Mouse (Mus musculus) embryonic facial prominence, embryonic 10.5 days (tissue): ENCODE measurements around the gene Steap1. TPM values are rescaled to one million over a fixed set of nuclear protein-coding genes. Genes with fewer than 3 reads are reported as not detected.

Experiments used
- DNase-seq: peaks from one replicate; pipeline ENCODE4 v3.0.0-alpha.2; 2017; ENCODE audit warnings: low spot score
- H3K27ac ChIP-seq: fragments of 300-500 bp; sonication (generic); replicated peaks from 2 replicates; pipeline ENCODE4 v1.5.1; 2016; ENCODE audit warnings: mild to moderate bottlenecking
- H3K27me3 ChIP-seq: fragments of 300-500 bp; sonication (generic); replicated peaks from 2 replicates; pipeline ENCODE4 v1.6.1; 2016; ENCODE audit warnings: low read depth, mild to moderate bottlenecking; ENCODE audit not compliant: poor library complexity, severe bottlenecking
- H3K36me3 ChIP-seq: fragments of 300-500 bp; sonication (generic); replicated peaks from 2 replicates; pipeline ENCODE4 v1.6.1; 2016; ENCODE audit warnings: mild to moderate bottlenecking, moderate library complexity
- H3K4me1 ChIP-seq: fragments of 300-500 bp; sonication (generic); 2 replicates; pipeline ENCODE4 v1.6.1; 2016
- H3K4me3 ChIP-seq: fragments of 300-500 bp; sonication (generic); 2 replicates; pipeline ENCODE4 v1.5.1; 2016; ENCODE audit warnings: mild to moderate bottlenecking, moderate library complexity
- H3K9me3 ChIP-seq: fragments of 300-500 bp; sonication (generic); 2 replicates; pipeline ENCODE4 v1.6.1; 2016; ENCODE audit warnings: mild to moderate bottlenecking
- WGBS: fragments of 180-500 bp; shearing (Covaris S2); methylation state at CpG from one replicate; pipeline ENCODE4 v1.1.7; 2016; 5-methylcytosine and 5-hydroxymethylcytosine counted together
- polyA plus RNA-seq: library from polyadenylated mRNA; unstranded; fragments of >200 nt; fragmentation: Nextera tagmentation; extraction: Ambion mirVana; gene quantifications from 2 replicates; pipeline ENCODE4 v1.2.1, GENCODE M21; 2016

The Steap1 gene
- polyA plus RNA-seq, 1 experiment from 2014 or later = 6.0 TPM

DNA sequence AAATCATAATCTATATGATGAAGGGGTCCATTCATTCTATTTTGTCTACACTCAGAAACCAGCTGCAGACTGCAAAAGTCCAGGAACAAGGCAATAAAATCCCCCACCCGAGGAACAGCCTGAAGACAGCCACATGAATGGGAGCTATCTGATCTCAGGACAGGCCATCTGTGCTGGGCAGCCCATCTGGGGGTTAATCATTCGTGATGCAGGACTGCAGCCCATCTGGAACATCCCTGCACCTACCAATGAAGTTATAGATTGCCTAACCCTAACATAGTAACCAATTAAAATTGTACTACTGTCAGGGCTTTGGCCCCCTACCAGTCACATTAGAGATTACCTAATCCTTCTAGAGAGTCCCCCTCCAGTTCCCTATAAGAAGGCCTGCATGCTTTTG, 44.1 kb downstream of the Steap1 start:
- WGBS = 61% methylated on average over 2 of the region's 2 CpGs
- peaks cover 5% of the 10 kb centered on the region; the same call in 1 of the 2 replicates for H3K4me1 ChIP-seq
- DNase-seq = no peak

DNA sequence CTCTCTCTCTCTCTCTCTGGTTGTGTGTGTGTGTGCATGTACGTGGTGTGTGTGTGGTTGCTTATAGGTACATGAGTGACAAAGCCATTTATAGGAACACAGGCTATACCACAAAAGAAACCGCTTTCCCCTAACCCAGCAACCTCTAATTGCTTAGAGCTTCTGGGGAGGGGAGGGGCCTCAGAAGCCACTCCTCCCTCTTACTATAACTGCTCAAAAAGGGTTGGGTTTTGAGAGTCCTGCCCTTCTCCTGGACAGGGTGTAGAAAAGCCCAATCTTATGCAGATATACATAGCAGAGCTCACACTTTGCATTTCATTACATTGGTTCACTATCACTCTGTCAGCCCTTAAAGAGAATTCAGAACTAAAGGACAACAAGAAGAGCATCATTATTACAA, 48.7 kb downstream of the Steap1 start:
- DNase-seq = no peak
- Histone ChIP-seq H3K4me1 (no peaks in the 10 kb centered on the region), H3K36me3 (no peaks in the 10 kb centered on the region), H3K27me3 (no peaks in the 10 kb centered on the region), H3K27ac (no peak overlapping the region), H3K4me3 (no peak overlapping the region), H3K9me3 (no peaks in the 10 kb centered on the region; the same call in 1 of the 2 replicates)
- WGBS = 78% methylated on average over 2 of the region's 2 CpGs

More for the DNA sequence above, 44.1 kb downstream of the Steap1 start:
- Histone ChIP-seq H3K4me3 (no peak overlapping the region), H3K36me3 (no peaks in the 10 kb centered on the region), H3K9me3 (no peaks in the 10 kb centered on the region), H3K27ac (no peak overlapping the region), H3K27me3 (no peaks in the 10 kb centered on the region)

DNA sequence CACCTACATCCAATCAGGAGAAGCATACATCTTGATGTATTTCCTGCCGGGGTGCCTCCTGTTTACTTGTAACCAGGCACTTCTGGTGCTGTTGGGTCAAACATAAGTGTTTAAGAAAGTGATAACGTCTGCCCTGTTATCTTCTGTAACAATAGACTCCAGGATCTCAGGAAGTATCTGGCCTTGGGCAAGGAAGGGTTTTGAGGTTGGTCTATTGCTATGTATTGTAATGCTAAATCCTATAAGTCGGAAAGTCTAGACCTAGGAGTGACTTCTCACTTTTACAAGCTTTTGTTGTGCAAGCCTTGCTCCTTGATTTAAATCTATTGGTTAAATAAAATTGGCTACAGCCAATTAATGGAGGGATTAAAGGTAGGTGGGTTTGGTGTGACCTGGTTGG, 50.3 kb downstream of the Steap1 start:
- H3K27ac ChIP-seq = no peak overlapping the region
- no peaks in the 10 kb centered on the region; the same call in 1 of the 2 replicates for H3K9me3 ChIP-seq
- 72% methylated on average over 3 of the region's 3 CpGs for WGBS
- H3K4me1 ChIP-seq = 0 out of 2 replicates have a peak, but pooled peaks cover 2% of the 10 kb centered on the region
- H3K4me3 ChIP-seq = no peak overlapping the region
- no peaks in the 10 kb centered on the region for H3K36me3 ChIP-seq
- DNase-seq = no peak
- no peaks in the 10 kb centered on the region for H3K27me3 ChIP-seq

DNA sequence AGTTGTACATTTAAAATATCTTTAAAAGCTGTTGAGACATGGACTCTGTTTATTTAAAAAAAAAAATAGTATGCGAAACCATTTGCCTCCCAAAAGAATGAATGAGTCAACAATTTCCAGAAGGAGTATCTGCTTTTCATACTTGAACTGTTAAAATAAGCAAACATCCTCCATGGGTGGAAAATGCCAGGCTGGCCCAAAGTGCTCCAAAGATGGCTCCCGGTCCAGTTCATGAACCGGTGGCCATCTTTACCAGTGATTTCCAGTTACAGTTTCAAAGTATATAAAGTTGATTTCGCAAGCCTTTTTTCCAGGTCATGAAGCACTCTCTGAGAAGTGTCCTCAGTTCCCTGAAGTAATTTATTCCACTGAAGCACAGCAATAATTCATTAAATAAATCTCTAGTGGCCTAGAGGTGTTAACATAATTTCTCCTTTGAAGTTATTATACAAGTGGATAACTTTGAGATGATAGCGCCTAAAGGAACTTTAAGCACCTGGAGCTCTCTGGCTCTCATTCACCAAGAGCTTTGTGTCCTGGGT, 53.7 kb downstream of the Steap1 start:
- Histone ChIP-seq H3K36me3 (no peaks in the 10 kb centered on the region), H3K27me3 (peaks cover 20% of the 10 kb centered on the region; the same call in 1 of the 2 replicates), H3K27ac (no peak overlapping the region), H3K4me1 (peaks cover 11% of the 10 kb centered on the region; the same call in 1 of the 2 replicates), H3K4me3 (no peak overlapping the region), H3K9me3 (no peaks in the 10 kb centered on the region; the same call in 1 of the 2 replicates)
- 90% methylated on average over 5 of the region's 5 CpGs for WGBS
- DNase-seq = no peak

DNA sequence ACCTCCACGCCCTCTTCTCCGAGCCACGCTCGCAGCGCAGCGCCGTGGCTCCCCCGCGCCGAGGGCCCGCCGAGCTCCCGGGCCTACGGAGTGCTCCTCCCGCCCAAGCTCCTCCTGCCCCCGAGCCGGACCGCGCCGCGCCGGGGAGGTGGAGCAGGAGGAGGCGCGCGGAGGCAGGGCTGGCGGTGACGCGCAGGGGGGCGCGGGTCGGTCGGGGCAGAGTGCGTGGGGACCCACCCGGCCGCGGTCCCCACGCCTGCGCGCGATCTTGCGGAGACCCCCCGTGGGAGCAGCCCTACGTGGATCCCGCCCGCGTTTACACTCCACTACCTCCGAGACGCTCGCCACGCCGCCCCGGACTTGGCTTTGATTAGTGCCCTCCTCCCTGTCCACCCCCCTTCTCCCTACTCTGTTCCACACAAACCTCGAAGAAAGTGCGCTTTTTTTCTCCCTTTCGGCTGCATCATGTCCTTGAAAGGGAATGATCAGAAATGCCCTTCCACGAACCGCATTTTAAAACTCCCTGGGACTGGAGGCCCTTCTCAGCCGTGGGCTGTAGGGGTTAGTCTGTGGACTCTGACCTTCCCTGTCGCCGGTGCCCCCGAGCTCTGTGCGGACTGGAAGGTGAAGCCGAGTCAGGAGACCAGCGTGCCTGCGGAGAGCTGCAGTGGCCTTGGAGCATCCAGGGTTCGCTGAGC, 55.0 kb downstream of the Steap1 start, which contains the start of gene Steap2:
Steap2 (minus strand) TSS at position 623 of the 698 bp plus-strand sequence.
- H3K27me3 ChIP-seq = peaks cover 20% of the 10 kb centered on the region; the same call in 1 of the 2 replicates
- no peaks in the 10 kb centered on the region for H3K36me3 ChIP-seq
- H3K9me3 ChIP-seq = no peaks in the 10 kb centered on the region; the same call in 1 of the 2 replicates
- peak within 1 kb of the TSS; percentile 85 for H3K4me3 ChIP-seq
- peak within 1 kb of the TSS; percentile 94 for H3K27ac ChIP-seq
- under 1% methylated on average over 66 of the region's 66 CpGs for WGBS
- peaks cover 11% of the 10 kb centered on the region; the same call in 1 of the 2 replicates for H3K4me1 ChIP-seq
- peak; percentile 80 for DNase-seq

DNA sequence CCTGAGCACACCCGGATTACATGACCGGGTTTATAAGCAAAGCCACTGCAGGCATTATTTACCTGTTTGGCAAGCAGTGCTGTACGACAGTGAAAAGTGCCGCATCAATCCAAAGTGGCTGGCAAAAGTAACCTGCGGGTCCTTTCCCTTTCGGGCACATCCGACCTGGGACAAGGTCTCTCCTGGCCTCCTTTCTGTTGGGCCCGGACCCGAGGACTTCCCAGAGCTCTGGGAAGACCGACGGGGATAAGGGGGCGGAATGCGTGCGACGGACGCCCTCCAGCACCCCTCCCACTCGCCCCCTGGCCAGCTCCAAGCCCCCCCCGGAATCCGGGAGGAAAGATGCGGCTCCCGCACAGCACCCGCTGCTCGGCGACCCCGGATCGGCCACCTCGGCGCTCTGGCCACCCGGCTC, 55.6 kb downstream of the Steap1 start:
- no peaks in the 10 kb centered on the region; the same call in 1 of the 2 replicates for H3K9me3 ChIP-seq
- H3K27me3 ChIP-seq = peaks cover 20% of the 10 kb centered on the region; the same call in 1 of the 2 replicates
- DNase-seq = no peak
- H3K4me3 ChIP-seq = peak overlapping the region; percentile 85
- WGBS = 1% methylated on average over 29 of the region's 29 CpGs
- no peaks in the 10 kb centered on the region for H3K36me3 ChIP-seq
- peak overlapping the region; percentile 94 for H3K27ac ChIP-seq
- H3K4me1 ChIP-seq = peaks cover 11% of the 10 kb centered on the region; the same call in 1 of the 2 replicates

DNA sequence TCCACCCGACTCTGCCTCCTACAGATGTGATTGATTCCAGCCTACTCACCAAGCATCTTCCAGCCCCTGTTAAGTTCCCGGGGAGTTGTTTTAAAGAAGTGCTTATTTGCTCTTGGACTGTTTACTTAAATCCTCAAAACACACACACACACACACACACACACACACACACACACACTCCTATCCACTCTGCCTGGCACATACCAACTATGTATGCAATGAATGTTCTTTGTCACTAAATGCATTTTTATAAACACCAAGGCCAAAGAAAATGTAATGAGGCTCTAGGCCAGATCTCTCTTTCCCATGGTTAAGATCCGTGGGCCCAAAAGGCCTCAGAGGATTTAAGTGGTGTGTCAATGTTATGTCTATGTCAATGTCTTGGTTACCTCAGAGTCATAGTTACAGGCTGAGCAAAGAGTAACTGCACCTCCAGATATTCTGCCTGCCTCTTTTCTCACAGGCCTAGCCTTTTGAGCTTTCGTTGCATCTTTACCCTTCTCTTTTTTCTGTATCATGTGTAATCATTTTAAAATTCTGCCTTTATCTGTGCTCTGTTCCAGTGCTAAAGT, 56.9 kb downstream of the Steap1 start:
- 68% methylated on average over 4 of the region's 4 CpGs for WGBS

DNA sequence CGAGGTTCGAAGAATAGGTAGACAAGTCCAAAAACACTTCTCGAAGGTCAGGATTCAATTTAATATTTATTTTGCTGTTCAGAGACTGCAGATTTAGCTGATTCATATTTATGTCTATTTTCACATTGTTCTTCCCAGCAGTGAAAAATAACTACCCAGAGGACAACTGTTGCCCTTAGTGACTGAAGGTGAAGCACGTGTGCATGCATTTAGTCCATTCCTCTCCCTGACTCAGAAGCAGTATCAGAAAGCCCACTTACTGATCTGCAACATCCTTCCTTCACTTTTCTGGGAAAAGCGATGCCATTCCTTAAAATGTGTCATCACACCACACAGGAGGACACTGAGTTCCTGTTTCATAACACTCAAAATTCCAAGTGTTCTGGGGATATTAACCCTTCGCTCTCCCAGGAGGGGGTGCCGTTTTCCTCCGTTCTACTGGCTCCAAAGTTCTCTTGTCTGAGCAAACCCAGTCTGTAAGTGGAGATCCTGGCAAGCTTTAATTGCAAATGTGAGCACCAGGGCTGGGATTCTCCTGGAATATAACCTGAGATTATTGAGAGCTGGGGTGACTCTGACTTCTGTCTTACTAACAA, 60.1 kb downstream of the Steap1 start:
- H3K4me3 ChIP-seq = no peak overlapping the region
- no peaks in the 10 kb centered on the region for H3K36me3 ChIP-seq
- 80% methylated on average over 8 of the region's 8 CpGs for WGBS
- no peak for DNase-seq
- H3K27me3 ChIP-seq = peaks cover 20% of the 10 kb centered on the region; the same call in 1 of the 2 replicates
- H3K27ac ChIP-seq = no peak overlapping the region
- H3K9me3 ChIP-seq = no peaks in the 10 kb centered on the region
- peaks cover 15% of the 10 kb centered on the region; the same call in 1 of the 2 replicates for H3K4me1 ChIP-seq

More for the DNA sequence above, 56.9 kb downstream of the Steap1 start:
- Histone ChIP-seq H3K27ac (no peak overlapping the region), H3K36me3 (no peaks in the 10 kb centered on the region), H3K4me1 (peaks cover 11% of the 10 kb centered on the region; the same call in 1 of the 2 replicates), H3K4me3 (no peak overlapping the region), H3K9me3 (no peaks in the 10 kb centered on the region; the same call in 1 of the 2 replicates), H3K27me3 (peaks cover 20% of the 10 kb centered on the region; the same call in 1 of the 2 replicates)
- DNase-seq = no peak

DNA sequence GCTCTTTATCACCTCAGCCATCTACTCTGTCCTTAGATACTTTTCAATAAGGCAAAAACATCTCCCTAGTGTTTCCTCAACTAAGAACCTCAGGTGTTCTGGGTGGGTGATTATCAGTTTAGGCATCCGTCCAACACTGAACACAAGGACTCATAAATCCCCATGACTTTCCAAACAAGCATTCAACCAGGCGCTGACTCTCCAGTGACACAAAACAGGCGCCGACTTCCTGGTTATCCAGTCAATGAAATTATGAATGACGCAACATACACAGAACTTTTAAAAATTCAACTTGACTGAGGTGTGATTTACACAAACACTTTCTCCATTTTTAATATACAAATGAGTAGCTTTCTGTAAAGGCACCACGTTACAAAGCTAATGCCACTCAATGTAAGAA, 60.9 kb downstream of the Steap1 start:
- Histone ChIP-seq H3K27me3 (peaks cover 20% of the 10 kb centered on the region; the same call in 1 of the 2 replicates), H3K27ac (no peak overlapping the region), H3K4me3 (no peak overlapping the region), H3K36me3 (no peaks in the 10 kb centered on the region), H3K4me1 (peaks cover 13% of the 10 kb centered on the region; the same call in 1 of the 2 replicates), H3K9me3 (no peaks in the 10 kb centered on the region)
- no peak for DNase-seq
- 91% methylated on average over 6 of the region's 6 CpGs for WGBS

DNA sequence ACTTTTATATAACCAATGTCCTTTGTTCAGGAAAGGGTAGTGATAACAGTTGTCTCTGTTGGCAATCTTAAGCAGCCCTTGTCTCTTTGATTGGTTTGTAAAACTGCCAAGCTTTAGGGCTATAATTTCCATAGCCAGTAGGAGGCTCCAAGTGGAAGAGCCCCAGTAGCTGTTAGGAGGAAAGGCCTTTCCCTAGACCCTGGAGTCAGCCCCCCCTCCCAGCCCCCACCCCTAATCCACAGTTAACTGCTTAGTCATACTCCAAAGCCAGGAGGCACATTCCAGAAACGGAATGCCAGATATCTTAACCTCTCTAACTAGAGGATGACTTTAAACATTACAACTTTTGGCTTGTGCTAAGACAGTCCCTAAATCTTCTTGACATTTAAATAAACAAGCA, 62.2 kb downstream of the Steap1 start:
- Histone ChIP-seq H3K27ac (no peak overlapping the region), H3K9me3 (no peaks in the 10 kb centered on the region), H3K36me3 (no peaks in the 10 kb centered on the region), H3K4me3 (no peak overlapping the region), H3K4me1 (0 out of 2 replicates have a peak, but pooled peaks cover 6% of the 10 kb centered on the region), H3K27me3 (0 out of 2 replicates have a peak, but pooled peaks cover 9% of the 10 kb centered on the region)
- DNase-seq = peak; percentile 34
- 7% methylated on average over 1 of the region's 1 CpGs for WGBS
